Mouse (Mus musculus) layer of hippocampus, postnatal 14 days (tissue): ENCODE measurements around the gene Hadha. TPM values are rescaled to one million over a fixed set of nuclear protein-coding genes. Genes with fewer than 3 reads are reported as not detected.
A peak's percentile ranks its signal among the peaks of the same experiment; 100 is the strongest.

ENCODE experiments used
- DNase-seq, 2 experiments: peaks; one replicate each; pipeline ENCODE4 v3.0.0; 2021 to 2022; ENCODE audit warnings: low spot score in 2 of 2, mixed read lengths in 1 of 2
- total RNA-seq, 2 experiments: library from RNA; stranded (reverse); gene quantifications; 2 replicates each; pipeline ENCODE4 v1.2.3; 2021

Gene Hadha
- total RNA-seq, 2 experiments from 2014 or later: 78.4 to 95.1 TPM

GRCm38 (mm10) chr5:30113881-30114760, 40.8 kb downstream of the Hadha start:
- DNase-seq: peak; percentile 78

GRCm38 (mm10) chr5:30112533-30113068, 42.4 kb downstream of the Hadha start:
- DNase-seq: no peak

- no peak for DNase-seq
These were observed 43.2 kb downstream of the Hadha start for GRCm38 (mm10) chr5:30111771-30112170.

GRCm38 (mm10) chr5:30111126-30111525, 43.8 kb downstream of the Hadha start:
- peak; percentile 48 to 50 for DNase-seq

GRCm38 (mm10) chr5:30110371-30111060, 44.4 kb downstream of the Hadha start:
- DNase-seq: no peak

GRCm38 (mm10) chr5:30109899-30110298, 45.1 kb downstream of the Hadha start:
- DNase-seq: no peak

GRCm38 (mm10) chr5:30108233-30108632, 46.7 kb downstream of the Hadha start:
- no peak for DNase-seq

- DNase-seq: no peak
These were observed 47.3 kb downstream of the Hadha start for GRCm38 (mm10) chr5:30107611-30108041.

- DNase-seq: no peak
These were observed 47.8 kb downstream of the Hadha start for GRCm38 (mm10) chr5:30107186-30107585.

GRCm38 (mm10) chr5:30106756-30107155, 48.2 kb downstream of the Hadha start:
- no peak for DNase-seq

- peak; percentile 35 to 64 for DNase-seq
These were observed 49.2 kb downstream of the Hadha start, which contains the start of gene 3110082J24Rik for GRCm38 (mm10) chr5:30105668-30106300. 3110082J24Rik (minus strand) TSS chr5:30106086.

GRCm38 (mm10) chr5:30104841-30105667, 49.9 kb downstream of the Hadha start, which contains the start of gene Garem2:
Garem2 (plus strand) TSS chr5:30105161.
- DNase-seq: no peak

- DNase-seq: peak; percentile 48 to 58
These were observed 50.6 kb downstream of the Hadha start for GRCm38 (mm10) chr5:30104339-30104738.

- DNase-seq: no peak
These were observed 51.6 kb downstream of the Hadha start for GRCm38 (mm10) chr5:30103340-30103739.

- DNase-seq: no peak
These were observed 56.7 kb downstream of the Hadha start for GRCm38 (mm10) chr5:30098260-30098659.

GRCm38 (mm10) chr5:30095731-30096130, 59.2 kb downstream of the Hadha start:
- no peak for DNase-seq

- no peak for DNase-seq
These were observed 60.6 kb downstream of the Hadha start for GRCm38 (mm10) chr5:30094399-30094798.

GRCm38 (mm10) chr5:30092701-30093100, 62.3 kb downstream of the Hadha start:
- no peak for DNase-seq

- peak; percentile 58 to 66 for DNase-seq
These were observed 81.8 kb downstream of the Hadha start, which contains the start of gene Tyms for GRCm38 (mm10) chr5:30072825-30073821. Tyms (minus strand) TSS chr5:30073617.
